Mouse (Mus musculus) kidney, adult 2 months (tissue): ENCODE results near the gene Hmg20a.

Experiments
- CTCF ChIP-seq: fragments of 200-500 bp; conservative IDR thresholded peaks from 2 replicates; pipeline ENCODE4 v1.5.1; 2011; ENCODE audit warnings: low read depth, mild to moderate bottlenecking, control low read depth, low read length, moderate library complexity, mixed read lengths; ENCODE audit not compliant: insufficient read depth, insufficient read length
- POLR2A ChIP-seq: fragments of 200-500 bp; IDR thresholded peaks from one replicate; pipeline ENCODE4 v1.6.1; 2011; ENCODE audit warnings: low read depth, low read length, control low read depth

- TF ChIP-seq CTCF: no peak
- TF ChIP-seq POLR2A: no peak
Observed at GRCm38 (mm10) chr9:56501721-56502542, 83.5 kb downstream of the Hmg20a start.
